Mouse (Mus musculus) layer of hippocampus, adult 9-10 months (tissue): ENCODE data around the gene Tyrp1.

Experiments
- DNase-seq: peaks from one replicate; pipeline ENCODE4 v3.0.0; 2022; ENCODE audit warnings: low spot score

Tyrp1 gene

GRCm38 (mm10) chr4:80834050-80834449, at the start of gene Tyrp1:
Tyrp1 (plus strand) TSS chr4:80834123.
- no peak for DNase-seq

- DNase-seq = no peak
Observed at GRCm38 (mm10) chr4:80788339-80788738, 45.6 kb upstream of the Tyrp1 start.

- no peak for DNase-seq
Observed at GRCm38 (mm10) chr4:80819511-80819910, 14.4 kb upstream of the Tyrp1 start.

GRCm38 (mm10) chr4:80821945-80822344, 12.0 kb upstream of the Tyrp1 start:
- DNase-seq = no peak

- no peak for DNase-seq
Observed at GRCm38 (mm10) chr4:80828232-80828631, 5.7 kb upstream of the Tyrp1 start.

- DNase-seq = no peak
Observed at GRCm38 (mm10) chr4:80839317-80839716, 5.4 kb downstream of the Tyrp1 start.

- DNase-seq = no peak
Observed at GRCm38 (mm10) chr4:80841980-80842379, 8.1 kb downstream of the Tyrp1 start.

GRCm38 (mm10) chr4:80843752-80844151, 9.8 kb downstream of the Tyrp1 start:
- DNase-seq = no peak

- DNase-seq = no peak
Observed at GRCm38 (mm10) chr4:80846052-80846451, 12.1 kb downstream of the Tyrp1 start.

- no peak for DNase-seq
Observed at GRCm38 (mm10) chr4:80852590-80853425, 18.9 kb downstream of the Tyrp1 start.

- no peak for DNase-seq
Observed at GRCm38 (mm10) chr4:80855495-80855894, 21.6 kb downstream of the Tyrp1 start.

DNA sequence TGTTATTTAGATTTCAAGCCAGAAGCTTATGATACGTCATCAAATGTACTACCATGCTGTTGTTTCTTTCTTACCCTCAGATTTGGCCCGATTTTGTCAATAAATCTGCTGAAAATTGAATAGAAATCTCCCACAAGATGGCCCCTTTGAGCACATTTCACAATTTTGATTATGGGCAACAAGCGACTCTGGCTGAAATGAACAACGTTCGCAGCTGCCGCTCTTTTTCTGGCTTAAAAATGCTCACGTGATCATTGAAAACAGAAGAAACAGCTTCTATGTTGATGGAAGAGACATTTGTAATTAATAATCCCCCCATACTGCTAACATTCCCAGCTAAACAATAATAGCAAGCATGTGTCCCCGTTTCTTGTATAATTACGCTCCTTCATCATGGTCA, 29.0 kb downstream of the Tyrp1 start:
- no peak for DNase-seq

DNA sequence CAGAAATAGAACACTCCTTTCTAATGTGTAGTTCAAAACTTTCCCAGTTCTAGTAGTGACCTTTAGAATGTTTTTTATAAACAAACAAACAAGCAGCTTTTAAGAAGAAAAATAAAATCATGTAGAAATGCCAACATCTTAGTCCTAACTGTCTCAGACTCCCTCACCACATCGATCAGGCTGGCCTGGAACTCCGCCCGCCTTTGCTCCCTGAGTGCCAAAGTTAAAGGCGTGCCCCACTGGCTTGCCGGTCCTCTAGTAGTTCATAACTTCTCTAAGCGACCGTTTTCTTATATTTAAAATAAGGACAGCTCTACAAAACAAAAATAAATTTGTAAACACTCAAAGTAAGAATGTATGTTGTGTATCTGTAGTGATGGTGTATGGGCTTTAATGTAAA, 30.0 kb downstream of the Tyrp1 start:
- DNase-seq = no peak

DNA sequence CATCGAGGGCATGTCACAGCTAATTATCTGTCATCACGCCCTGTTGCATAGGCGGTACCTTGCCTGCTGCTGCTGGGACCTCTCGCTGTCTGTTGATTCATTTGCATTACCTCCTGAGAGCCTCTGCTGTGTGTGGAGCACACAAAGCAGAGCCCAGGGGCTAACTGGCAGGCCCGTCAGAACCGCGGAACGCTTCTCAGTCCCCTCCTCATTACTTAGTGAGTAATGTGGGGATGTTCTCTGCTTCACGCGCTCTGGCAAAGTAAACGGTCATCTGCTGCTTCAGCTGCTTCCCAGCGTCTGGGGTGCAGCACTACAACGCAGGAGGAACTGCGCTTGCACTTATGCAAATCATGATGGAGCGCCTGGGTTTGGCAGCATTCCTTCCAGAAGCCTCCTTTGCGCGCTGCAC, 30.6 kb downstream of the Tyrp1 start:
- no peak for DNase-seq

- no peak for DNase-seq
Observed at GRCm38 (mm10) chr4:80866065-80866464, 32.1 kb downstream of the Tyrp1 start.

DNA sequence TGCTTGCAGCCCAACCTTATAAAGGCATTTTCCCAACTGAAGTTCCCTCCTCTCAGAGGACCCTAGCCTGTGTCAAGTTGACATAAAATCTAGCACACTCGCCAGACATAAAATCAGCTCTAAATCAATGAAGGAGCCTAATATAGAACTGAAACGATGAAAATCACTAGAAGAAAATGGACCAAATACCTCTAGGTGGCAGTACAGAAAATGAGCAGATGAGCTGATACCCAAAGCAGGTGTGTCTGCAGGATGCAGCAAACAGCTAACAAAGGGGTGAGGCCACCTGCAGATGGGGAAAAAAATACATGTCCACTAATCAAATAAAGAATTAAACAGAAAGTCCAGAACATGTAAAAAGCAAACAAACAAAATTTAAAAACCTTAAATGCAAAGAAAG, 35.7 kb downstream of the Tyrp1 start:
- DNase-seq = no peak

DNA sequence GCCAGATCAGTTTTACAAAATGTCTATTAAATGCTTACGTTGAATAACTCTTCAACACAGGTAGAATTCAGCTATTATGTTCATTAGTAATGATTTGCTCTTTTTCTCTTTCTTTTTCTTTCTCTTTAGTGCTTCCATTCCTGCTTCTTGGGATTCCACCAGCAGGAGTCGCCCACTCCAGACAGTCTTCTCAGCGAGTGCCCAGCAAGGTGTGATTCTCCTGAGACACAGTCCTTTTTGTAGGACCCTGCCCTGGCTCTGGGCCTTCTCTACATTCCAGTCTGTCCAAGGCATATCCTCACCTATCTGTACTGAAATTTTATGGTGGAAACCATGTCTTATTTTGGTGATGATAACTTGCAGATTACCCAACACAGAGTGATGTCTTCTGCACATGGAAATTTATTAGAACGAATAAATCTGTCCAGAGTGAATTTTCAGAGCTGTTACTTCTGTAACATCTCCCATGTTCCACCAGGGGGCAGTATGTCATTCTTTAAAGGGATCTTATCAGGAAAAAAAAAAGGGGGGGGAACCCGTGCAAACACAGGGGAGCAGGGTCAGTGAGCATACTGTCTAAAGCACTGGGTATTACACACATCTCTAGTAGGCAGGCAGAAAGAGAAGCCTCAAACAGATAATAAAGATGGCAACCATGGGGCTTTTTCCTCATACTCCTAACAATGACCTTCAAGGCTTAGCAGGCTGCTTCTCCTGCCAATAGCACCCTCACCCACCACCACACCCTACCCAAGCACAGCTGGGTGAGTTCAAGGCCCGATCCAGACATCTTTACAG, 39.1 kb downstream of the Tyrp1 start:
- no peak for DNase-seq

GRCm38 (mm10) chr4:80874121-80874859, 40.4 kb downstream of the Tyrp1 start:
- DNase-seq = no peak

DNA sequence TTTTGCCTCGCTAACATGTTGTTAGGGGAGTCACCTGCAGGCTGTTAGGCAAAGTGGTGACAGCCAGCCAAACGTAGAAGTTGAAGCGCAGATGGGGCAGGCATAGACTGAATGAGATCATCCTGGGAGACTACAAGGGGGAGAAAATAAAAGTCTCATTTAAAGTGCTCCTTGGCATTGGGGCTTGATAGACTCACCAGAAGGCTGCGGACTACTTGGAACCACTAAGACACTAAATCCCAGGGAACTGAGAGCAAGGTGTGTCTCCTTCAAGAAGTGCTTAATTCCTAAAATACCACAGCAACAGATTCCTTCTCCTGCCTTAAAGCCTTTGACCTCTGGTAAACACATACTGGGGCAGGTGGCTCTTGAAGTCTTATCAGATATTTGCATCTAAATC, 41.1 kb downstream of the Tyrp1 start:
- DNase-seq = no peak

DNA sequence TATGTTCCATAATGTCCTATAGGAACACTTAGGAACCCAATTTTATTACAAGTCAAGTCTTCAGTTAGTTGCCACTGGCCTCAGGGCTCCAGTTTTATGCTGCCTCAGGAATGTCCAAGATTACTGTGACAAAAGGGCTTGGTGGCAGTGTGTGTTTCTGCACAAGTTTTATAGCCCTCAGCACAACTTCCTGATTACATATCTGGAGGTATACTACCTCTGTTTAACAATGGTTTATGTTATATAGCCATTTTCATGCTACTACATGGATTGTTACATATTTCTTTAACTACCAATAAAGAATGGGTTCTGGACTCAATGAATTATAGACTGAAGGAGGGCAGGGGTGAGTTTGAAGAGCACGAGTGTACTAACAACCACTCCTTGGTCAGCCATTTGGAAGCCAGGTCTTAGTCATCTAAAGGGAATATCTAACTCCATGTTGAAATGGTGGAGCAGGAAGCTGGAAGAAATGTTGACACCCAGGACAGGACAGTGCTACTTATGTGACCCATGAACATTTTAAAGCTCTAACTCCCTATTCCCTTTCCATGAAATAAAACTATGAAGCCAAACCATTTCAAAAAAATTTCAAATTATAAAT, 48.2 kb downstream of the Tyrp1 start:
- no peak for DNase-seq

- DNase-seq = no peak
Observed at GRCm38 (mm10) chr4:80886631-80887030, 52.7 kb downstream of the Tyrp1 start.

DNA sequence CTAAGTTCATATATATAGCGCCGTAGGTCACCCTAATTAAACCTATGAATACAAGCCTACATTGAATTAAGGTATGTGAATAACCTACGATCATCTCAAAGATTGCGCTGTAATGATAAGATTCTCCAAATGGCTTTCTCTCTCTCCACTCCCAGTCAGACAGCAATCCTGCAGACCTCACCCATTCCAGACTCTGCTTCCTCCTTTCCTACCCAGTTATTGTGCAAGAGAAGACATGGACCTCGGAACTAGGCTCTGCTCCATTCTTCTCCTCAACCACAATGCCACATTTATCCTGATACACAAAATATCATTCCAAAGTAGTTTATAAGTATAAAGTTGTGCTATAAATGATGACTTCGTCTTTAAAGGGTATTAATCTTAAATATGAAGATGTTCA, 57.1 kb downstream of the Tyrp1 start:
- DNase-seq = no peak
